Mouse (Mus musculus) lung, embryonic 14.5 days (tissue): ENCODE data around the gene Olfr131. TPM values are rescaled to one million over a fixed set of nuclear protein-coding genes. Genes with fewer than 3 reads are reported as not detected.
"Not testable (repeated sequence)": the region's sequence is repeated elsewhere in the genome, so short reads cannot be mapped to it uniquely, and the experiment has no call there.

Experiments
- ATAC-seq: fragments of 200-750 bp; cut with Nextera tagmentation; 2 replicates; pipeline ENCODE4 v1.8.0; 2017; ENCODE audit warnings: mild to moderate bottlenecking, moderate TSS enrichment, moderate library complexity; ENCODE audit not compliant: insufficient read depth
- DNase-seq: peaks from one replicate; pipeline ENCODE4 v3.0.0-alpha.2; 2015
- H3K27ac ChIP-seq: fragments of 300-500 bp; sonication (generic); 2 replicates; pipeline ENCODE4 v1.5.1; 2014; ENCODE audit warnings: low read depth, mild to moderate bottlenecking, moderate library complexity
- H3K27me3 ChIP-seq: fragments of 300-500 bp; sonication (generic); 2 replicates; pipeline ENCODE4 v1.6.1; 2014; ENCODE audit warnings: low read length, control low read depth; ENCODE audit not compliant: insufficient read depth
- H3K36me3 ChIP-seq: fragments of 300-500 bp; sonication (generic); 2 replicates; pipeline ENCODE4 v1.6.1; 2014; ENCODE audit warnings: control low read depth; ENCODE audit not compliant: insufficient read depth
- H3K4me1 ChIP-seq: fragments of 300-500 bp; sonication (generic); 2 replicates; pipeline ENCODE4 v1.6.1; 2014; ENCODE audit warnings: antibody characterized with exemption, control low read depth; ENCODE audit not compliant: insufficient read depth
- H3K4me2 ChIP-seq: fragments of 300-500 bp; sonication (generic); 2 replicates; pipeline ENCODE4 v1.6.1; 2014; ENCODE audit warnings: mild to moderate bottlenecking
- H3K4me3 ChIP-seq: fragments of 300-500 bp; sonication (generic); 2 replicates; pipeline ENCODE4 v1.5.1; 2014; ENCODE audit warnings: low read depth, low read length
- H3K9ac ChIP-seq: fragments of 300-500 bp; sonication (generic); 2 replicates; pipeline ENCODE4 v1.6.1; 2014
- H3K9me3 ChIP-seq: fragments of 300-500 bp; sonication (generic); 2 replicates; pipeline ENCODE4 v1.6.1; 2016; ENCODE audit warnings: low read depth, low read length, control low read depth
- CTCF ChIP-seq: IDR thresholded peaks from 2 replicates; pipeline ENCODE4 v1.5.1; 2016; ENCODE audit warnings: antibody characterized with exemption, low read depth
- WGBS: fragments of 180-500 bp; shearing (Covaris S2); extraction: QIAGEN DNeasy Blood & Tissue Kit; methylation state at CpG from one replicate; pipeline ENCODE4 v1.1.7; 2014; 5-methylcytosine and 5-hydroxymethylcytosine counted together
- polyA plus RNA-seq: library from polyadenylated mRNA; unstranded; fragments of >200 nt; fragmentation: Nextera tagmentation; extraction: Ambion mirVana; gene quantifications from 2 replicates; pipeline ENCODE4 v1.2.1, GENCODE M21; 2014

Olfr131 gene
- not detected in 2 replicates for polyA plus RNA-seq

DNA sequence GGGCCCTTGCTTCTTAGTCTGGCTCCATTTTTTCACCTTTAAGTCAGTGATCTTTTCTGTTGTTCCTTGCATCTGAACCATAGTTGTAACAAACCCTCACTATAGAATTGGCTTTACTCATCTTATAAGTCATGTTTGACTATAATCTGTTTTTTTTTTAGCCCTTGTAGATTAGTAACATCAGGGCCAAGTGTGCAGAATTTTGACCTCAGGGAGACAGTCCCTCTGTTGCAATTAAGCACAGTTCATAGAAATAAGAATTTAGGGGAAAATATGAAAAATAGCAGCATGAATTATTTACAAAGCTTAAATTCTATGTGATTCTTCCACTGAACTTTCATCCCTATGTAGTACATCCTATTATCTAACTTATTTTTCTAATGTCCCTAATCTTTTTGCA lies at the start of gene Olfr131:
Gene Olfr131, minus strand, starts transcription at position 101 of the 400 bp plus-strand sequence.
- no peak within 1 kb of the TSS for H3K4me2 ChIP-seq
- no peak within 1 kb of the TSS for H3K27ac ChIP-seq
- no peak within 1 kb of the TSS for H3K9ac ChIP-seq
- DNase-seq (no peak), ATAC-seq (no peak)
- no peaks in the 10 kb centered on the region for H3K4me1 ChIP-seq
- TF ChIP-seq CTCF: no peak
- H3K4me3 ChIP-seq: no peak within 1 kb of the TSS
- H3K36me3 ChIP-seq: no peaks in the 10 kb centered on the region
- H3K9me3 ChIP-seq: no peaks in the 10 kb centered on the region
- H3K27me3 ChIP-seq: no peaks in the 10 kb centered on the region

DNA sequence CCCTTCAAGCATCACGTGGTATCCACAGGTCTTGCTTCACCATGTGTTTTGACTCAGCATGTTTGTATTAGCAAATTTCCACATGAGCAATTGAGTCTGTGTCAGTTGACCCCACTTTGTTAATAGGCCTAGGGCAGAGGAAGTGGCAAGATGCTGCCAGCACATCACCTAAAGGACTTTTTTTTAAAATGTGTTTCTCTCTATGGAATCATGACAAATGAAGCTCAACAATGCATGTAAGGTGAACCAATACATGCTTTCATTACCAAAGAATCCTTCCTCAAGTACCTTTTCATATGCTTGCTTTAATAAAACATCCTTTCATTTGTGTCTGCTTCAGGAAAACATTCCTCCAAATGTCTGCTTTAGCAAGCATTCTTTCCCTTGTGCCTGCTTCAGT lies 45.9 kb upstream of the Olfr131 start, which contains the start of gene Olfr132:
Gene Olfr132, minus strand, starts transcription at position 101 of the 400 bp plus-strand sequence.
- H3K27ac ChIP-seq: no peak within 1 kb of the TSS
- H3K4me3 ChIP-seq: no peak within 1 kb of the TSS
- no peaks in the 10 kb centered on the region for H3K9me3 ChIP-seq
- H3K27me3 ChIP-seq: no peaks in the 10 kb centered on the region
- H3K36me3 ChIP-seq: no peaks in the 10 kb centered on the region
- no peak for ATAC-seq
- no peak within 1 kb of the TSS for H3K9ac ChIP-seq
- no peak within 1 kb of the TSS for H3K4me2 ChIP-seq
- H3K4me1 ChIP-seq: no peaks in the 10 kb centered on the region
- no peak for TF ChIP-seq CTCF
- 71% methylated on average over 1 of the region's 1 CpGs for WGBS
- no peak for DNase-seq

DNA sequence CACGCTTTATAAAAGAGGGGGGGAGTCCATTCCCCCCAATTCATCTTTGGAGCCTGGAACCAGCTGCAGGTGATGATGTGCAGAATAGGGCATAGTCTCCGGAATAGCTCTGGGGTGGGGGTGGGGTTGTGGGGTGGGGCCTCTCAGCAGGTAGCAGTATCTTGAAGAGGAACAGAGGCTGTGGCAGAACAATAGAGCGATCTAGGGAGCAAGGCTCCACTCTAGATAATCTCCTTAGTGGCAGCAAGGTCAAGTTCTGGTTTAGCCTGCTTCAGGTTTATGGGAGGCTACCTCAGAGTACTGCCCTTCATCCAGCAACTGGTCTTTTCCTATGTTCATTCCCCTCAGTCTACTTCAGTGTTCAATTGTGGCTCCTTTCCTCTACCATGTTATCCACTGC lies 36.9 kb upstream of the Olfr131 start:
- WGBS: 67% methylated on average over 3 of the region's 3 CpGs
- H3K4me1 ChIP-seq, ATAC-seq, H3K9ac ChIP-seq, H3K36me3 ChIP-seq, H3K27ac ChIP-seq, H3K27me3 ChIP-seq, H3K9me3 ChIP-seq, H3K4me2 ChIP-seq, H3K4me3 ChIP-seq, DNase-seq: not testable (repeated sequence)

GRCm38 (mm10) chr17:38124199-38124598 lies 35.7 kb upstream of the Olfr131 start:
- ATAC-seq: not testable (repeated sequence)

DNA sequence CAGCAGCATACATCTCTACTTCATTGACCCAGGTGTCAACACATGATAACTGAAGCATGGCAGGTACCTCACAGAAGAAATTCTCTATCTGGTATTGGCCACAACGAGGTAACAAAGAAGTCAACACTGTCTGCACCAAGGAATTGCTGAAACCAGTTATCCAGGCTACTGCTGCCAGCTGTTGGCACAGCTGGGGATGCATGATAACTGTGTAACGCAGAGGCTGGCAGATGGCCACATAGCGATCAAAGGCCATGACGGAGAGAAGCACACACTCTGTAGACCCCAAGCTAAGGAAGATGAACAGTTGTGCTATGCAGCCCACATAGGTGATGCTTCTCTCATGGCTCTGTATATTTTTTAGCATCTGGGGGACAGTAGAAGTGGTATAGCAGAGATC lies 6.1 kb downstream of the Olfr131 start:
- DNase-seq: no peak
- Histone ChIP-seq H3K4me3 (no peak overlapping the region), H3K4me2 (no peak overlapping the region), H3K27me3 (no peaks in the 10 kb centered on the region), H3K36me3 (no peaks in the 10 kb centered on the region), H3K9me3 (no peaks in the 10 kb centered on the region), H3K4me1 (no peaks in the 10 kb centered on the region), H3K9ac (no peak overlapping the region), H3K27ac (no peak overlapping the region)
- 83% methylated on average over 4 of the region's 4 CpGs for WGBS
- no peak for ATAC-seq
- TF ChIP-seq CTCF: no peak

More at GRCm38 (mm10) chr17:38124199-38124598, 35.7 kb upstream of the Olfr131 start:
- not testable (repeated sequence) for H3K9me3 ChIP-seq, H3K9ac ChIP-seq, H3K4me3 ChIP-seq, DNase-seq, H3K27ac ChIP-seq, H3K4me2 ChIP-seq, H3K27me3 ChIP-seq, H3K4me1 ChIP-seq, H3K36me3 ChIP-seq
- whole genome bisulfite sequencing: 80% methylated on average over 1 of the region's 1 CpGs

DNA sequence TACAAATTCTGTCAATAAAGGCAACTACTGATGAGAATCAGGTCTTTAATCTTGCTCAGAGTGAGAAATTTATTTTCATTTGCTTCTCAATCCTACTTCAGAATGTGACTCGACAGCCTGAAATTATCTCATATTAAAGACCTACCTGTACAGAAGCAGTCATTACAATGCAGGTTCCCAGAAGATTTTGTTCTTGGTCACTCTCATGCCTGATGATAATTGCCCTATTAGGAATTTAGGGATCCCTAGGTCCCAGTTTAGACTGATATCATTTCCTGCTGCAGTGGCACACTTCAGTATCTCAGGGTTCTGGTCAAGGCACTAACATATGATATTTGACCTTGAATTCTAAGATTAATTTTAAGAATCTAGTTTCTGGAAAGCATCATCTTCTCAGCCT lies 24.9 kb downstream of the Olfr131 start, which contains the start of gene Olfr130:
Gene Olfr130, plus strand, starts transcription at position 301 of the 400 bp plus-strand sequence.
- no peaks in the 10 kb centered on the region; the same call in 1 of the 2 replicates for H3K9me3 ChIP-seq
- H3K4me2 ChIP-seq: no peak within 1 kb of the TSS
- TF ChIP-seq CTCF: no peak
- no peak within 1 kb of the TSS for H3K9ac ChIP-seq
- ATAC-seq (no peak), DNase-seq (no peak)
- no peak within 1 kb of the TSS for H3K27ac ChIP-seq
- no peak within 1 kb of the TSS for H3K4me3 ChIP-seq
- no peaks in the 10 kb centered on the region for H3K36me3 ChIP-seq
- H3K4me1 ChIP-seq: no peaks in the 10 kb centered on the region
- H3K27me3 ChIP-seq: no peaks in the 10 kb centered on the region
- 85% methylated on average over 1 of the region's 1 CpGs for WGBS

DNA sequence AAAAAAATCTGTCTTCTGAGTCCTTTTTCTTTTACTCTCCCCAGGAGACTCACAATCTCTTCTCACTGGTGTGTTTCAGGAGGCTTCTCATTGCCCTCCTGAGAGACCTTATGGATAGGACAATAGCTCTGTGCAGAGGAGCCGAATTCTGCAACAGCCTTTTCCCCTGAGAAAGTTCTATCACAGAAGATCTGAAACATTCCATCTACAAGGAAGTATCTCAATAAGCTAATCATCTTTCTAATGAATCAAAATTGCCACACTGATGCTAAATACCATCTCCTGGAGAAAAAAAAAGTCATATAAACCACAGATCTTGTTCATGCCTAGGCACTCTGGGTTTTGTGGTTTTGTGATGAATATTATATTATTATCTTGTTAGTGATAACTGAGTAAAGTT lies 28.5 kb downstream of the Olfr131 start, which contains the start of gene Olfr129:
Gene Olfr129, minus strand, starts transcription at position 101 of the 400 bp plus-strand sequence.
- ATAC-seq (no peak), DNase-seq (no peak)
- Histone ChIP-seq H3K27me3 (no peaks in the 10 kb centered on the region), H3K4me3 (no peak within 1 kb of the TSS), H3K9ac (no peak within 1 kb of the TSS), H3K9me3 (no peaks in the 10 kb centered on the region; the same call in 1 of the 2 replicates), H3K4me1 (no peaks in the 10 kb centered on the region), H3K4me2 (no peak within 1 kb of the TSS), H3K36me3 (no peaks in the 10 kb centered on the region), H3K27ac (no peak within 1 kb of the TSS)
- no peak for TF ChIP-seq CTCF
- 68% methylated on average over 1 of the region's 1 CpGs for WGBS

Other genes with a start within 250 kb of the Olfr131 start
- gene Olfr126, start 241.2 kb downstream of the Olfr131 start, polyA plus RNA-seq: not detected in 2 replicates
- gene Olfr127, start 188.3 kb downstream of the Olfr131 start, polyA plus RNA-seq: not detected in 2 replicates
- gene Olfr128, start 168.1 kb downstream of the Olfr131 start, polyA plus RNA-seq: not detected in 2 replicates
- not detected in 2 replicates for gene Olfr761, start 135.6 kb downstream of the Olfr131 start, polyA plus RNA-seq
- gene Olfr129, start 28.6 kb downstream of the Olfr131 start, polyA plus RNA-seq: not detected in 2 replicates
- not detected in 2 replicates for gene Olfr130, start 24.8 kb downstream of the Olfr131 start, polyA plus RNA-seq
- not detected in 2 replicates for gene Olfr132, start 45.8 kb upstream of the Olfr131 start, polyA plus RNA-seq
- gene Olfr133, start 56.6 kb upstream of the Olfr131 start, polyA plus RNA-seq: not detected in 2 replicates
- not detected in 2 replicates for gene Olfr134, start 82.7 kb upstream of the Olfr131 start, polyA plus RNA-seq
- gene Olfr135, start 115.6 kb upstream of the Olfr131 start, polyA plus RNA-seq: not detected in 2 replicates
- gene Olfr138, start 172.3 kb upstream of the Olfr131 start, polyA plus RNA-seq: not detected in 2 replicates
- gene Olfr137, start 218.9 kb upstream of the Olfr131 start, polyA plus RNA-seq: not detected in 2 replicates
- not detected in 2 replicates for gene Olfr136, start 241.1 kb upstream of the Olfr131 start, polyA plus RNA-seq